Mouse (Mus musculus): ENCODE data around the gene Zbtb14.

Gene Zbtb14

DNA sequence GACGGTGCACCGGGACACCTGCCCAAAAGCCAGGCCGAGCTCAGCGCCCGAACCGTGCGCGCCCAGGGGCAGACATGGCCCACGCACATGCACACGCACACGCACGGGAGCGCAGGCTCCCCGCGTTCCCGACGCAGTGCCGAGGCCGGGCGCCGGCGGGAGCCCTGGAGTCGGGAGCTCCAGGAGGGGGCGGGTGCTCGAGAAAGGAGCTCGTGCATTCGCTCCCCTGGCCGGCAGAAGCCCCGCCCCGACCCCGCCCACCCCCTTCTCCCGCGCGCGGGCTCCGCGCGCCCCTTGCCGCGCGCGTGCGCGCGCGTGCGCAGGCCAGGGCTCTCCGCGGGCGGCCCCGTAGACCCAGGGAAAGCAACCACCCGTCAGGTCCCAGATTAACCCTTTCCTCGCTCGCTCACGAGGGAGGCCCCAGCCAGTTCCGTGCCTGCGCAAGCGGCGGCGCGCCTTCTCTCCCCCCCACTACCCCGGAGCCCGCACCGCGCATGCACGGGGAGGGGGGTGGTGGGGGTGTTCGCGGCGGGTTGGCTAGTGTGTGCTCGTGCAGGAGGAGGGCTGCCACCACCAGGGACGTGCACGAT, at the start of gene Zbtb14:
Gene Zbtb14, plus strand, starts transcription at position 540 of the 590 bp plus-strand sequence.
- peak; percentile 82 to 88 for DNase-seq (ENCODE audit: low spot score in 2 of 2)

DNA sequence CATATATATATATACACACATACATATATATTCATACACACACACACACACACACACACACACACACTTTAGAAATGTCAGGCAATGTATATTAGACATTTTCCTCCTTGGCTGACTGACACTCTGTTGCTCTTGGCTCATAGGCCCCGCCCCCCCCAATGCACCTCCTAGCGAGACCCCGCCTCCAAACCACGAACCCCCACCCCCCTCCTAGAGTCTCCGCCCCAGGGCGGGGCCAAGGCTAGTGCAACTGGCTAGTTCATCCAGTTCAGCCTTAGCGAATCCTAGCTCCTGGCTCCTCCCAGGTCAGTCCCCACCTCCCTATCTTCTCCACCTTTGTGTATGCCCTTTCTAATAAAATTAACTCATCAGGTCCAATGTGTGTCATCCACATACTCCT, 36.8 kb upstream of the Zbtb14 start:
- no peak for DNase-seq (ENCODE audit: low spot score in 2 of 2)

DNA sequence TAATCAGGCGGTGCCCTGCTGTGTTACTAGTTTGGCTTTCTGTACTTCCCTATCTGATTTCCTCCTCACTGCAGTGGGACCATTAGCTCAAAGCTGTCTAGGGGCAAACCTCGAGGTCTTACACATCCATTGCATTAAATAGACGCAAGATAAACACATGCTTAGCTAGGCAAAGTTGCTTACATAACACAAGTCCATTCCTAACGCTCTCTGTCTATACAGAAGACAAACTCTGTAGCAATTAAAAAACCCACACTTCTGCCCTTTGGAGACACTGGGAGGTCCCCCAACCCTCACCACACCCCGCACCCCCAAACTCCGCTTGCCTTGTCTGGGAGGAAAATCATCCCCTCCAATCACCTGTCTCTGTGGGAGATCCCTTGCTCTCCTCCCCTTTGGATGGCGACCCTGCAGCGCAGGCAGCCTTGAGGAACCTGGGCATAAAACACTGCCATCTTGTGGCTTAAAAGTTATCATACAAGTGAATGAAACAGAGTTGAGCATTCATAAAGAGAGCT, 33.8 kb upstream of the Zbtb14 start:
- DNase-seq (ENCODE audit: low spot score in 2 of 2), result peak; percentile 35

DNA sequence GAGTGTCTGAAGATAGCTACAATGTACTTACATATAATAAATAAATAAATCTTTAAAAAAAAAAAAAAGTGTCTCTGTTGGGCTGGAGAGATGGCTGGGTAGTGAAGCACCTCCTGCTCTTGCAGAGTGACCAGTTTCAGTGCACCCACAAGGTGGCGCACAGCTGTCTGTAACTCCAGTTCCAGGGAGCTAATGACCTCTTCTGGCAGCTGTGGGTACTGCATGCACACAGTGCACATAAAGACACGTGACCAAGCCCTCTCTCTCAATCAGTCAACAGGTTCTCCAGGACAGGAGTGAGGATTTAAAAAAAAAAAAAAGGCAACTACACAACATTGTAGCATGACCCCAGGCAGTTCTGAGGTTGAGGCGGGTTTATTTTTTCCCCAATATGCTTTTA, 17.8 kb upstream of the Zbtb14 start:
- no peak for DNase-seq (ENCODE audit: low spot score in 2 of 2)

DNA sequence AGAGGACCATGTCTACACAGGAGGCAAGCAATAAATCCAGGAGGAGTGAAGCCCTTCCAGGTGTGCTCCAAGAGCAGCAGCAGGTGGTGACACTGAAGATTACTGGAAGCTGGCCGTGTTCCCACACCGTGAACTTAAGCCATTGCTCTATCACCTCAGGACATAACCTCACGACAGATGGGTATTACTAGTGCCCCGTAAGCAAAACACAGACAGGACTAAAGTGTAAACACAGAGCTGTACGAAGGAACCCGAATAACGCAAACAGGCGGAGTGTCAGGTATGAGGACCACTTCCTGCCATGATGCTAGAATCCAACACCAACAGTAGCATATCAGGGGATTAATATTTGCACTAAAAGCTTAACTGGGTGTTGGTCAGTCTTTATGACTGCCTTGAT, 2.0 kb upstream of the Zbtb14 start:
- no peak for DNase-seq (ENCODE audit: low spot score in 2 of 2)

DNA sequence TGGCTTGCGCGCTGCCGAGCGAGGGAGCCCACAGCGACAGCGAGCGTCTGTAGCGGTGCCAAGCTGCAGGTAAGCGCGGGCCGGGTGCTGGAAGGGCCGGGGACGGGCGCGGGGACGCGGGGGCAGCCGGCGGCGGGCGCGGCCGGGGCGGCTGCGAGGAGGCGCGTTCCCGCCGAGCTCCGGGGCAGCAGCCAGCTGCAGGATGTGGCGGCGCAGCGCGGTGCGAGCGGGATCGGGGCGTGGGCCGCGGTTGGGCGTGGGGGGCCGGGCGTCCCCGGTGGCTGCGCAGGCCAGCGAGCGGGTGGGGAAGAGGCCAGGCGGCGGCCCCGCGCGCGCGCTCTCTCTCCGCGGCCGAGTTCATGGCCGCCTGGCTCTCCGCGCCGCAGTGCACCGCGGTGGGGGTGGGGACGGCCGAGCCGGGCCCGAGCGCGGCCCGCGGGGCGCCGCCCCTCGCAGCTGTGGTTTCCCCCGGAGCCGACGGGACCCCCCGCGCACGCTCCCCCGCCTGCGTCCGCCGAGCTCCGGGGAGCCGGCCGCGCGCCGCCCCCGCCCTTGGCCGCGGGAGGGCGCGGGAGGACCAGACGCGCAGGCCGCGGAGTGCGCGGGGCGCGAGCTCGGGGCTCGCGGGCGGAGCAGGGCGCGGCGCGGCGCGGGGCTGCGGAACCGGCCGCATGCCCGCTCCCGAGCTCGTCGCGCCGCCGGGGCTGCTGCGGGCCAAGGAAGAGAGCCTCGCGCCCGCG, 521 bp downstream of the Zbtb14 start:
- peak; percentile 57 to 58 for DNase-seq (ENCODE audit: low spot score in 2 of 2)

DNA sequence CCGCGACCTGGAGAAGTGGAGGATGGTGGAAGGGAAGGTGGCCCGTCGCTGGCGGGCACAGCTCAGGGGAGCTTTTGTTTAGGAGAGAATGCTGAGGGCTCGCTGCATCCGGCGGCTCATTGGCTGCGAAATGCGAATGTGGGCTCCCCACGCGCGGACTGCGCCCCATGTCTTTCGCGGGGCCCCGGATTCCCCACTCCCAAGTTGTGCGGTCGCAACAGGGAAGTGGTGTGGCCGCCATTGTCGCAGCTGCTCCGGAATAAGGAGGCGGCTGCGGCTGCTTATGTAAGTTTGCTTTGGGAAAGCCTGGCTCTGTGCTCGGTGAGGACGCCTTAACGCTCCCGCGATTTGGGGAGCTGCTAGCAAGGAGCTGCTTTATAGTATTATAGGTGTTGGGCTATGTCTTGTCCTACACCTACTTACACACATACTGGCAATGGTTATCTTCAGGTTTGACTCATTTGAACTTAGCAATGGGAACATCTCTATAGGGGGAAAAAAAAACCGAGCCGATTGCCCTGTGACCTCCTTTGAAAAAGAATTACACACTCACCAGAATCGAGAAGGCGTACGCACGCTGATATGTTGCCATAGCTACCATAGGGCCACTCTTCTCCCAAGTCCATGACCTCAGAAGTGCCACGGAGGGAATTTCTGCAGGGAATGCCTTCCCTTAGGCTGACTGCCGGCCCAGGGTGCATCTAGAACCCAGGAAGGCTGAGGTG, 1.3 kb downstream of the Zbtb14 start:
- DNase-seq (ENCODE audit: low spot score in 2 of 2), result peak; percentile 79

DNA sequence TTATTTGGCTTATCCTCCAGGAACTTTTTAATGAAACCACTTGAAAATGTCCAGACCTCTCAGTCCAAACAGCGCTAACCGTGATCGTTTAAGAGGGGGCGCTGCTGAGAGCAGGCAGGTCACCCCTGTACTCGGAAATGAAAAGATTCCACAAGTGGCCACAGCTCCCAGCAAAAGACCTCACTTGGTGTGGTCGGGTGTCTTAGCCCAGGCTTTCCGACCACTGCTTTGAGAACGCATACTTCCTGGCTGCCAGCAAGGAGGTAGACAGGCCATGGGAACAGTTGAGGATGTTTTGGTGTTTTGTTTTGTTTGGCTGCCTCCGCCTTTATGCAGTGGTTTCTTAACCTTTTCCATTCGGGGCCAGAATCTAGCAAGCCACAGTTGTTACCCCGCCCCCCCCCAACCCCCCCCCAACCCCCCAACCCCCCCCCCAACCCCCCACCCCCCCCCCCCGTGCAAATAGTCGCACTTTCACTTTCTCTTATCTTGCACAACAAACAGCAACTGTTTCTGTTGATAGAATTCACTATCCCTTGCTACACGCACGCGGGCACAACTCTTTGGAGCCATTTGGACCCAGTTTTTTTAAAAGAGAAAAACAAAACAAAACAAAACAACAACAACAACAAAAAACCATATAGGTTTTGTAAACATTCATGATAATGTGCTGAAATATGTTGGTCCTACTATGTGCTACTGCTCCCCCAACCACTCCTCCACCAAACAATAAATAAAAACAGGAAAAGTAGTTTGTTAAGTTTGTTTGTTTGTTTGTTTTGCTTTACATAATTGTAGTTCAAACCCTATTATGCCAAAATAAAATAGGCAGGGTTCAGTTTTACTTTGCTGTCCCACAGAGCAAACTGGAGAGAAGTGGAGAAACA, 13.5 kb downstream of the Zbtb14 start:
- no peak for DNase-seq (ENCODE audit: low spot score in 2 of 2)

DNA sequence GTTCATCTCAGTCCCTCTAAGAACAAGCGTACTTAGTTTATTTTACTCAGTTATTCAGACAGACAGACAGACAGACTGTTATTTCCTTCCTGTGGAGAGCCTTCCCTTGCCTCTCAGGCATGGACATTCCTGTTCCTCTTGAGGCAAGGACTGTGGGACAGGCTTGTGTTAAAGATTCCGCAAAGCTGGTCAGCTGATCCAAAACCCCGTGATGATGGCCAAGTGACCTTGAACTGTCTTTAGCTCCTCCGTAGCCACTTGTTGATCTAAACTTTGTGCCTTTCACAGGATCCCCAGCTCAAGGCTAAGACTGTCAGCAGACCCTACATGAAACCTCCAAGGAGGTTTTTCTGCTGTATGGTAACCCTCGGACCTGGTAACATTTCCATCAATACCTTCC, 14.3 kb downstream of the Zbtb14 start:
- no peak for DNase-seq (ENCODE audit: low spot score in 2 of 2)

DNA sequence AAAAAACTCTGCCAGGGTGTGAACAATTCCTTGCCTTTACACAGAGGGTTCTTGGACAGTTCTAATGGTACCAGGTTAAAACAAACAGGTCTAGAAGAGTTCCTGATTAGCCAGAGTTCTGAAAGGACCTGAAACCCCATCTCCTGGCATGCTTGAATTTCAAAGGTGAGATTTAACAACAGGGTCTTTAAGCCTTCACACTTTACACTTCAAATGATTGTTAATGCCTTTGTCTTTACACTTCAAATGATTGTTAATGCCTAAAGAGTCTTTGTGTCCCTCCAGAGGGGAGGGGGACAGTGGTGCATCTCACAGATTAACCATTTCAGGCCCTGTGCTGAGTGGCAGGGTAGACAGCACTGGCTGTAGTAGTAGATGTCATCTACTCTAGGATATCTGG, 15.2 kb downstream of the Zbtb14 start:
- DNase-seq (ENCODE audit: low spot score in 2 of 2), result no peak

DNA sequence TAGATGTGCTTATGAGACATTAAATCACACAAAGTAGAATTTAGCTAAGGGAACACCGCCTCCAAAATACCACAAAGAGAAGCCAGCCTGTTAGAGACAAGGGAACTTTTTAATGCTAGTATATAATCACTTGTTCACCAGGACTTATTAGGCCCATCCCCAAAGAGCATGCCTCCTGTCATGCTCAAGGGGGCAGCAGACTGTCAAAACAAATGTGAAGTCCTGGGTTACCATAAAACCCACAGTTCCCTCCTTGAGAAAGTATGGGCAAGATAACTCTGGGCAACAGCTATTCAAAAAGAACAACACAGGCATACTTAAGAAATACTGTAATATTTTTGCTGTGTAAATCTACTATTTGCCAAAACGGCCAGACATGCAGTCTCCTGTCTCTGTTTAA, 18.3 kb downstream of the Zbtb14 start:
- DNase-seq (ENCODE audit: low spot score in 2 of 2), result no peak

DNA sequence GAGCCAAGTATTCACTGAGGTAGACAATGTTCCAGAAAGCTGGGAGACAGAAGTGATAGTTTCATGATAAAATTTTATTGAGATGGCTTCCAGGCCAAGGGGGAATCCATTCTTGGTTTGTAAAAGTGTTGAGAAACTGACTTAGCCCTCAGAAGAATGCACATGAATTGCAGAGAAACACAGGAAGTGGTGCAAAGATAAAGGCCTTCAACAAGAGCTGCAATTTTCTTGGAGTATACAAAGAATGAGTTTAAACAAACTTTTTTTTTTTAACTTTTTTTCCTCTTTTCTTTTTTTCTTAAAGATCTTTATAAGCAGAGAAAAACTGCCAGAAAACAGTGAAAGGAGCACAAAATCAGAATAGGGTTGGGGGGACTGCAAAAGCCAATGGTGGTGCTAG, 33.3 kb downstream of the Zbtb14 start:
- no peak for DNase-seq (ENCODE audit: low spot score in 2 of 2)

DNA sequence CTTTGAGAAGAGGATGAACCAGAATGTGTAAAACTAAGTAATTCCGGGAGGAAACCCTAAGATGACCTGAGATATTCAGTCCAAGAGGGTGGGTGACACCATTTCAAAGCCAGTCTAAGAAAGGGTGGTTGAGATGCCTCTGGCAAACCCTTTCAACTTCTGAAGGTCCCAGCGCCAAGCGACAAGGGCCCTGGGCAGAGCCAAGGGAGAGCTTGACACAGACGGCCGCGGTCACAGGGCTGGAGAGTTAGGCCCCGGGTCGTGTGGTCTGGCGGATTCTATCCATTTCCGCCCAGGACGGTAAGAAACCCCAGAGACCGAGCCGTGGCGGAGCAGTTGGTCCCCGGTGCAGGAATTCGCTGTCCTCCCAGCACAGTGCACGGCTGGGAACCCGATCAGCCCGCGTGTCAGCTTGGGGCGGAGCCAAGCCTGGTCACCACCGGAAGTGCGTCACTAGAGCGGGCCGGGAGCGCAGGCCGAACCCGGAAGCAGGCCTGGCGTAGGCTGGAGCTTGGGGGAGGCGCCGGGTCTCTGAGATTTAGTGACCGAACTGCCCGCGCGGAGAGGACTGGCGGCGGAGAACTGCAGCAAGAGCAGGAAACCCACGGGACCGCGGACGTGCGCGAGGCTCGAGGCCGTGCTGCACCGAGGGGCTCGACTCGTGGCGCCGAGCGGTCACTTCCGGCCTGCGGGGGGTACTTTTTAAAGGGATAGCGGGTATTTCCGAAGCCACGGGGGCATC, 34.2 kb downstream of the Zbtb14 start:
- peak; percentile 96 for DNase-seq (ENCODE audit: low spot score in 2 of 2)

DNA sequence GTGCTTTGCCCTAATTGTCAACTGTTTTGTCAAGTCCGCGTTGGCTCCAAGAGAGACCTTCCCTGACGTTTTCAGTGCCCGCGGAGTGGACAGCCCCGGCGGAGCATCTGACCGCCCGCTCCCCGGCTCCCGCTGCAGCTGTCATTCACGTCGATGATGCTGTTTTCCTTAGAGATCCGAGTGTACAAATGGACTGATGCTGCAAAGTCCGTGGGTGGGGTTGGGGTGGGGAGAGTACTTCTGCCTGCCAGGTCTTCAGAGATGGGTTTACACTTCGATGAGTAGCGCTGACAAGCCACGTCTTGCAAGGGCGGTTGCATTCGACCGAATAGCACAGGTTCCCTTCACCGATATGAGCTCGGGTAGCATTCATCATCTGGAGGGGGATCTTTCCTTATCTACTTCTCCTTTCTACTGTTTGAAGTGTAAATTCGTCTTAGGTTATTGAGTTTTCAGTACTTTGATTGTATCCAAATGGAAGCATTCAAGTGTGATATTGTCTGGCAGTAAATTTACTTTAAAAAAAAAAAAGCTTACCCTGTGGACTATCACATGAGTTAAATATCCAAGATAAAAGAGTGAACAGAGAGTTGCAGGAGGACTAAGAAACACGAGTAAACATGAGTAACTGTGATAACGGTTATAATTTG, 35.0 kb downstream of the Zbtb14 start:
- no peak for DNase-seq (ENCODE audit: low spot score in 2 of 2)

DNA sequence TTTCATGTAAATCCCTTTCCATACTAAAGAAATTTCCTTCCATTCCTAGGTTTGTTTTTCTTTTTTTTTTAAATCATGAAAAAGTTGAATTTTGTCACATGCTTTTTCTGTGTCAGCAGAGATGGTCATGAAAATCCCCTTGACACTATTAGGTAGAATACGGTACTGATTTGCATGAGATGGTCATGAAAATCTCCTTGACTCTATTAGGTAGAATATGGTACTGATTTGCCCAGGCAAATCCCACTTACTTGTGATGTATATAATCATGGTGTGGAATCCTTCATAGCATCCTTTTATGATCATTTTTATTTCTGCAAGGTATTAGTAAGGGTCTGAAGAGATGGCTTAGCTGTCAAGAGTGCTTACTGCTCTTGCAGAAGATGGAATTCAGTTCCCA, 38.7 kb downstream of the Zbtb14 start:
- DNase-seq (ENCODE audit: low spot score in 2 of 2), result no peak

DNA sequence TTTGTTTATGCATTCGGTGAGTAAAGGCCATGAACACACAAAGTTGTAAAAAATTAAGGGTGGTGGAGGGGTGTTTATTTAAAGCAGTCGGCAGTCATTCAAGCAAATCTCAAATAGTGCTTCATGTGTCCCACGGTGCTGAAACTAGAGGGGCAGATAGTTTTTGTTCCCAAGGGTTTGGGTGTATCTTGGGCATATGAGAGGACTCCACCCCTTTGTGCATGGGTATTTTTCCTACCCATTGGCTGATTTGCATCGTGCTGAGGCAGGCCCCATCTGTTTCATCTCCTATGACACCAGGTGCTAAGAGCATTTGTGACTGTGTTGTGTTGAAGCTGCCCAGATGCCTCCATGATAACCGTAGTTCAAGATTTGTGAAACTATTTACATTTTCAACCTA, 55.0 kb downstream of the Zbtb14 start:
- no peak for DNase-seq (ENCODE audit: low spot score in 2 of 2)

DNA sequence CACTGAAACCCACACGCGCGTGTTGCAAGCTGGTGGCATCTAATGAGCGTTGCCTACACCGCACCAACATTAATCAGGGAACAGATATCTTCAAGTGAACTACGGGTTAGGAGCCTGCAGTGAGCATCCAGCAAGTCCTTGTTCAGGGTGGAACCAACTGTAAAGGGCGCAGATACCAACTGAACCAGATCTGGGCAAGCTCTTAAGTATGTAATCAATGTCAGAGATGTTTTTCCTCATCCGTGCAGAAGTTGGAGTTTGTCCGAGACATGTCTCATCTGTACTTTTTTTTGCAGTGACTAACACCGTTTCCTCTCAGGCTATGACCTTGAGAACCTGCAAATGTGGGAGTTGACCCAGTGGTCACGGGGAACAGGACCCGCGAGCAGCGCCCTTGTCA, 55.6 kb downstream of the Zbtb14 start:
- no peak for DNase-seq (ENCODE audit: low spot score in 2 of 2)

DNA sequence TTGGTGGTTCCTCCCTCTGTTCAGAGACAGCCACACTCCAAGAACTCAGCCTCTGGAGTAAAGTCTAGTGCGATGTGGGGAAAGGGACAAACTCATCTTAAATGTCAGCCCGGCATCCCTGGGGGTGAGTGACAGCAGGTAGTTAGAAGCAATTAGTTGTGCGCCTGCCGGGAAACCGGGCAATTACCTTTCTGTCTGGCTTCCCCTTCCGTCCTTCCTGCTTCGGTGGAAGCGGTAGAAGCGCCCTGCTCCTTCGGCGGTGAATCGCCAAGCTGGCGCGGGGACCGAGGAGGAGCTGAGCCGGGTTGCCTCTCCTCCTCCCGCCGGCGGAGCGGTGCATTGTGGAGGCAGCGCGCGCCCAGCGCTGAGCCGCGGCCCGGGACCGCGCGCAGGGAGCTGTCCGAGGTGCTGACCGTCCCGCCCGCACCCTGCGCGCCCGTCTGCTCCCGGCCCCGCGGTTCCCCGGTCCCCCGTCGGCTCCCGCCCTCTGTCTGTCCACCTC, 56.2 kb downstream of the Zbtb14 start, which contains the start of gene Akain1:
Gene Akain1, plus strand, starts transcription at position 337 of the 502 bp plus-strand sequence.
- DNase-seq (ENCODE audit: low spot score in 2 of 2), result peak; percentile 32 to 54

DNA sequence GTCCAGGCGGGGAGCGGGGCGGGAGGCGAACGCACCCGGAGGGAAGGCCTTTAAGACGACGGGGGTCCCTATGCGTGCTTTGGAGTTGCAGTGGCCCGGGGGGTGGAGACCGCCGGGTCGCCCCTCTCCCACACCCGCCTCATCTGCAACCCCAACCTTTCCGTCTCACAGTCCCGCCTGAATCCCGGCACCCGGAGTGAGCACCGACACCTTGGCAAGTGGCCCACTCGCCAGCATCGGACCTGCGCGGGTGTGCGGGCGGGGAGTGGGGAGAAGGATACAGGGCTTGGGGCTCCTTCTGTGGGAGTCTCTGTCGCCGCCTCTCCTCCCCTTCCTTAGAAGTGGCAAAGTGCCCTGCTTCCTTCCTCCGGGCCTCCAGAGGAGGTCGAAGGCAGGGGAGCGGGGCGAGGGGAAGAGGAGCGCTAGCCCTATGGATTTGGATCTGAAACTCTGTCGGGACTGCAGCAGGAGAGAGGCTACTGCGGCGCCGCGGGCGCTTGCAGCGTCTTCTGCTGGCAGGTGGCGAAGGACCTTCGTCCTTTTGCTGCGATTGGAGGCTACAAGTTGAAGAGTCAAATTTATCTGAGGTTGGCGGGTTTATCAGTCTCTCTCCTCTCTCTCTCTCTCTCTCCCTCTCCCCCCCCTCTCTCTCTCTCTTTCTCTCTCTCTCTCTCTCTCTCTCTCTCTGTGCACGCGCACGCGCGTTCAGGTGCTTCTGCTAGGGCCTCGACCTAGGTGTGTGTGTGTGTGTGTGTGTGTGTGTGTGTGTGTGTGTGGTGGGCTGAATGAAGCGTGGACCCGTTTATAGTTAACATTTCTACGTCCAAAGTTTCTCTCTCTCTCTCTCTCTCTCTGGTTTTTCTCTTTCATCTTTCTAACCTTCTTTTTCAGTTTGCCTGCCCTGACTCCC, 57.0 kb downstream of the Zbtb14 start:
- DNase-seq (ENCODE audit: low spot score in 2 of 2), result peak; percentile 13 to 21

All from right cerebral cortex, adult 2 months (tissue).